Mouse (Mus musculus) adipocyte (in vitro differentiated cells): ENCODE results near the gene Gm45753.

Source experiments
- DNase-seq: peaks from one replicate; pipeline ENCODE4 v3.0.0-alpha.2; 2016; ENCODE audit warnings: low spot score

Gene Gm45753

GRCm38 (mm10) chr8:45274317-45274716 lies 33.9 kb downstream of the Gm45753 start:
- no peak for DNase-seq

GRCm38 (mm10) chr8:45269056-45269455 lies 39.2 kb downstream of the Gm45753 start:
- DNase-seq, result peak; percentile 41

GRCm38 (mm10) chr8:45268485-45268884 lies 39.8 kb downstream of the Gm45753 start:
- no peak for DNase-seq

GRCm38 (mm10) chr8:45267611-45268391 lies 40.5 kb downstream of the Gm45753 start:
- peak; percentile 36 for DNase-seq

GRCm38 (mm10) chr8:45266993-45267392 lies 41.3 kb downstream of the Gm45753 start:
- peak; percentile 7 for DNase-seq

GRCm38 (mm10) chr8:45264918-45265317 lies 43.3 kb downstream of the Gm45753 start:
- no peak for DNase-seq

GRCm38 (mm10) chr8:45262851-45263250 lies 45.4 kb downstream of the Gm45753 start:
- no peak for DNase-seq

- DNase-seq, result no peak
Measured at GRCm38 (mm10) chr8:45261920-45262319, 46.3 kb downstream of the Gm45753 start, which contains the start of gene F11. TSS of gene F11 (minus strand) at chr8:45262031.

GRCm38 (mm10) chr8:45258421-45258820 lies 49.8 kb downstream of the Gm45753 start:
- DNase-seq, result no peak

GRCm38 (mm10) chr8:45255040-45255439 lies 53.2 kb downstream of the Gm45753 start:
- no peak for DNase-seq

- DNase-seq, result no peak
Measured at GRCm38 (mm10) chr8:45254194-45254842, 53.9 kb downstream of the Gm45753 start.

- no peak for DNase-seq
Measured at GRCm38 (mm10) chr8:45253586-45253985, 54.7 kb downstream of the Gm45753 start.

- no peak for DNase-seq
Measured at GRCm38 (mm10) chr8:45253111-45253510, 55.2 kb downstream of the Gm45753 start.

GRCm38 (mm10) chr8:45246307-45246706 lies 62.0 kb downstream of the Gm45753 start:
- no peak for DNase-seq

GRCm38 (mm10) chr8:45239363-45239762 lies 68.9 kb downstream of the Gm45753 start:
- no peak for DNase-seq

GRCm38 (mm10) chr8:45238282-45238681 lies 70.0 kb downstream of the Gm45753 start:
- DNase-seq, result peak; percentile 47

- DNase-seq, result peak; percentile 58
Measured at GRCm38 (mm10) chr8:45236164-45236912, 71.9 kb downstream of the Gm45753 start.

- DNase-seq, result no peak
Measured at GRCm38 (mm10) chr8:45235228-45235627, 73.0 kb downstream of the Gm45753 start.

GRCm38 (mm10) chr8:45233256-45233655 lies 75.0 kb downstream of the Gm45753 start:
- no peak for DNase-seq
